Mouse (Mus musculus) gastrocnemius, adult 2 months (tissue): ENCODE measurements around the gene Nedd9. TPM values are rescaled to one million over a fixed set of nuclear protein-coding genes. Genes with fewer than 3 reads are reported as not detected.

Experiments used
- DNase-seq: peaks from one replicate; pipeline ENCODE4 v3.0.0; 2022
- H3K27ac ChIP-seq: fragments of 200-600 bp; 2 replicates; pipeline ENCODE4 v1.8.1; 2022; ENCODE audit warnings: mild to moderate bottlenecking
- H3K4me3 ChIP-seq: fragments of 200-600 bp; 2 replicates; pipeline ENCODE4 v1.8.1; 2022; ENCODE audit warnings: mild to moderate bottlenecking, moderate library complexity
- CTCF ChIP-seq: fragments of 200-600 bp; IDR thresholded peaks from 2 replicates; pipeline ENCODE4 v1.8.1; 2022; ENCODE audit warnings: antibody characterized with exemption, mild to moderate bottlenecking, moderate library complexity
- intact Hi-C: fragments of 180-260 bp; cut with DNase I; formaldehyde crosslinking; loops from one replicate; pipeline ENCODE4 v1.15.1; 2025
- total RNA-seq, 2 experiments: library from RNA; stranded (reverse); gene quantifications; 2 replicates each; pipeline ENCODE4 v1.2.3; 2021

The Nedd9 gene
- total RNA-seq, 2 experiments from 2014 or later, result 4.2 to 11.2 TPM

- intact Hi-C loops, result no loop called here
- H3K27ac ChIP-seq, result peak overlapping the region; percentile 73
- DNase-seq, result peak; percentile 34
- no peak for TF ChIP-seq CTCF
- peak overlapping the region; percentile 22; the same call in 1 of the 2 replicates for H3K4me3 ChIP-seq
Measured at GRCm38 (mm10) chr13:41334641-41335000, 152.5 kb downstream of the Nedd9 start.

GRCm38 (mm10) chr13:41333889-41334640, 153.1 kb downstream of the Nedd9 start:
- intact Hi-C loops, result no loop called here
- TF ChIP-seq CTCF, result no peak
- DNase-seq, result no peak
- Histone ChIP-seq H3K4me3 (peak overlapping the region; percentile 22; the same call in 1 of the 2 replicates), H3K27ac (peak overlapping the region; percentile 73)

- Histone ChIP-seq H3K27ac (no peak overlapping the region; the same call in 1 of the 2 replicates), H3K4me3 (no peak overlapping the region)
- intact Hi-C loops, result no loop called here
- TF ChIP-seq CTCF, result no peak
- DNase-seq, result no peak
Measured at GRCm38 (mm10) chr13:41331671-41332340, 155.4 kb downstream of the Nedd9 start.

GRCm38 (mm10) chr13:41330589-41331345, 156.4 kb downstream of the Nedd9 start:
- DNase-seq, result no peak
- H3K4me3 ChIP-seq, result no peak overlapping the region
- intact Hi-C loops, result no loop called here
- H3K27ac ChIP-seq, result 0 out of 2 replicates have a peak overlapping the region, but pooled peaks have one; percentile 8
- no peak for TF ChIP-seq CTCF

GRCm38 (mm10) chr13:41330051-41330450, 157.1 kb downstream of the Nedd9 start:
- no peak for TF ChIP-seq CTCF
- intact Hi-C loops, result no loop called here
- Histone ChIP-seq H3K4me3 (no peak overlapping the region), H3K27ac (no peak overlapping the region)
- DNase-seq, result no peak

- Histone ChIP-seq H3K27ac (0 out of 2 replicates have a peak overlapping the region, but pooled peaks have one; percentile 3), H3K4me3 (no peak overlapping the region)
- intact Hi-C loops, result no loop called here
- TF ChIP-seq CTCF, result no peak
- no peak for DNase-seq
Measured at GRCm38 (mm10) chr13:41328481-41328880, 158.7 kb downstream of the Nedd9 start.

GRCm38 (mm10) chr13:41327546-41327945, 159.6 kb downstream of the Nedd9 start:
- intact Hi-C loops, result no loop called here
- H3K4me3 ChIP-seq, result no peak overlapping the region
- no peak for TF ChIP-seq CTCF
- DNase-seq, result no peak
- H3K27ac ChIP-seq, result no peak overlapping the region

GRCm38 (mm10) chr13:41326134-41326533, 161.0 kb downstream of the Nedd9 start:
- Histone ChIP-seq H3K27ac (no peak overlapping the region), H3K4me3 (no peak overlapping the region)
- no peak for TF ChIP-seq CTCF
- intact Hi-C loops, result no loop called here
- DNase-seq, result no peak

- no peak overlapping the region for H3K27ac ChIP-seq
- H3K4me3 ChIP-seq, result no peak overlapping the region
- intact Hi-C loops, result no loop called here
- TF ChIP-seq CTCF, result no peak
- DNase-seq, result no peak
Measured at GRCm38 (mm10) chr13:41325346-41325745, 161.8 kb downstream of the Nedd9 start.

- no peak for TF ChIP-seq CTCF
- no peak overlapping the region for H3K4me3 ChIP-seq
- intact Hi-C loops, result no loop called here
- no peak overlapping the region for H3K27ac ChIP-seq
- no peak for DNase-seq
Measured at GRCm38 (mm10) chr13:41324631-41325030, 162.5 kb downstream of the Nedd9 start.

GRCm38 (mm10) chr13:41321433-41321832, 165.7 kb downstream of the Nedd9 start:
- no peak for DNase-seq
- intact Hi-C loops, result no loop called here
- Histone ChIP-seq H3K27ac (peak overlapping the region; percentile 64; the same call in 1 of the 2 replicates), H3K4me3 (no peak overlapping the region)
- TF ChIP-seq CTCF, result no peak

- DNase-seq, result no peak
- TF ChIP-seq CTCF, result no peak
- peak overlapping the region; percentile 64; the same call in 1 of the 2 replicates for H3K27ac ChIP-seq
- no peak overlapping the region for H3K4me3 ChIP-seq
- intact Hi-C loops, result no loop called here
Measured at GRCm38 (mm10) chr13:41320749-41321148, 166.4 kb downstream of the Nedd9 start.

GRCm38 (mm10) chr13:41302716-41303115, 184.4 kb downstream of the Nedd9 start:
- no peak overlapping the region for H3K4me3 ChIP-seq
- peak; percentile 89 for TF ChIP-seq CTCF
- intact Hi-C loops, result loop anchor here (1.0 to 10.0 kb wide), 3 partner anchors 152 to 330 kb away; no protein-coding TSS in a partner anchor

More at GRCm38 (mm10) chr13:41302716-41303115, 184.4 kb downstream of the Nedd9 start:
- peak; percentile 81 for DNase-seq
- H3K27ac ChIP-seq, result no peak overlapping the region
